Mouse (Mus musculus): ENCODE data around the gene Rhox10.
"Not testable (repeated sequence)": the region's sequence is repeated elsewhere in the genome, so short reads cannot be mapped to it uniquely, and the experiment has no call there.

Rhox10 gene

DNA sequence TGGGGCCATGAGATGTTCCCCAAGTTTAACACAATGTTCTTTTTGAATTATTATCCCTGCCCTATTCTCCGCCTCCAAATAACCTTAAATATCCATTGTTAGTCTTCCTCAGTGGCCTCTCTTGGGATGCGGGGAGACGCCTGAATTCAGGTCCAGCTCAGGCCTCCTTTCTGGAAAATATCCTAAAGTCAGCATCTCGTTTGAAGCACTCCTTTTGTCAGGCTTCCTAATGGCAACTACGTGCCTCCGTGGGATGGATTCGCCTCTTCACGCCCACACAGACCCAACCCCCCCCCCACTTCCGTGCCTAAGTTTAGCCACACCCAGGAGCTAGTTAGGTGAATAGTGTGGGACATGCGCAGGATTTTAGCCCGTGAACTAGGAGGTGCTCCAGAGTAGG is at the start of gene Rhox10:
Gene Rhox10 (plus strand): TSS at position 301 of the 400 bp plus-strand sequence.
- CTCF ChIA-PET = no interaction called here

DNA sequence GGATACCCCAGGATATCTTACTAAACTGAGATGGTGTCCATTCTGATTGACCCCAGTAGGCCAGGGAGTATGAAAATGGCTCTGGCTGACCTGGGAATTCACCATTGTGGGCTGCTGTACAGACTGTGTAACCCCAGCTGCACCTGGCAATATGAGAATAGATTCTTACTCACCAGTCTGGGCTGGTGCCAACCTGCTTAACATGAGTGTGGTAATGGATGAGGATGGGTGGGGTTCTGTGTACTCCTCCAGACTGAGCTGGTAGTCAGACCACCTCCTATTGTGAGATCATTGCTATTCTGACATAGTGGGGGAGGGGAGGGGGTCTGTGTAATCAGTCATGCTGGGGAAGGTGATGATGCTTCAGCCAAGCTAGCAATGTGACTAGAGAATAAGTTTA is 47.7 kb upstream of the Rhox10 start, which contains the start of gene Btg1-ps1:
Gene Btg1-ps1 (minus strand): TSS at position 219 of the 400 bp plus-strand sequence.
- CTCF ChIA-PET = not testable (repeated sequence)

DNA sequence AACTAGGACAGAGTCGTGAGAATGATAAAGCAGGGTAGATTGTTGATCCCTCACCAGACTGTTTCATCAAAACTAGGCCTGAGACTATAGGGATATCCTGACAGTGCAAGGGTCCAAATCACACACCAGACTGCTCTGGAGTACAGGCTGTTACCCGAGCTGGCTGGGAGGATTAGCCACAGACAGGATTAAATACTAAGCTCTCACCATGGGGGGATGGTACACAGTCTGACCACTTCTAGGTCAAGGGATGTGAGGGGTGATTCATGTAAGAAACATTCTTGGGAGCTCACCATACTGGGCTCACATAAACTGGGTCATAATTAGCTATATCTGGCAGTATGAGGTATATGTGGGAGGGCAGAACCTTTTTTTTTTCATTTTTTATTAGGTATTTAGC is 32.4 kb upstream of the Rhox10 start:
- CTCF ChIA-PET = no interaction called here

DNA sequence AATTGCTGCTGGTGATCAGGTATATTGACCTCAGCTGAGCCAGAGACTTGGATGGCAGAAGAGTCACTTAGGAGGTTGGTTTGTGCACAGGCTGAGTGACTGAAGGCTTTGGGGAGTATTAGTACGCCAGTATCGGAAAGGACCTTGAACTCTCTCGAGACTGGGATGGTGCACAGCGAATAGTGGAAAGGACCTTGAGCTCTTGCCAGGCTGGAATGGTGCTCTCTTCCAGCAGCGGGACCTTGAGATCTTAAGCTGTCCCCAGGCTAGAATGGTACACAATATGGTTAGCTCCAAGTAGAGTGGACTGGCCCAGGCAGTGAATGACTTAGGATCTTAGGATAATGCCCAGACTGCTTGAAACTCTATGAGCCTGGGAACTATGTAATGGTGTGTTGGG is 26.6 kb upstream of the Rhox10 start:
- CTCF ChIA-PET = no interaction called here

DNA sequence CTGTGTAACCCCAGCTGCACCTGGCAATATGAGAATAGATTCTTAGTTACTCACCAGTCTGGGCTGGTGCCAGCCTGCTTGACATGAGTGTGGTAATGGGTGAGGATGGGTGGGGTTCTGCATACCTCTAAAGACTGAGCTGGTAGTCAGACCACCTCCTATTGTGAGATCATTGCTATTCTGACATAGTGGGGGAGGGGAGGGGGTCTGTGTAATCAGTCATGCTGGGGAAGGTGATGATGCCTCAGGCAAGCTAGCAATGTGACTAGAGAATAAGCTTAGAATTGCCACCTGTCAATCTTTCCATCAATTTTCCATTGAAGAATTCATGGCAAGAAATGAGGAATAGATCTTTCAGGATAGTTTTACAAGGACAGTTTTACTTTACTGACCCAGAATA is 23.3 kb upstream of the Rhox10 start, which contains the start of gene Btg1-ps2:
Gene Btg1-ps2 (minus strand): TSS at position 101 of the 400 bp plus-strand sequence.
- CTCF ChIA-PET = not testable (repeated sequence)

DNA sequence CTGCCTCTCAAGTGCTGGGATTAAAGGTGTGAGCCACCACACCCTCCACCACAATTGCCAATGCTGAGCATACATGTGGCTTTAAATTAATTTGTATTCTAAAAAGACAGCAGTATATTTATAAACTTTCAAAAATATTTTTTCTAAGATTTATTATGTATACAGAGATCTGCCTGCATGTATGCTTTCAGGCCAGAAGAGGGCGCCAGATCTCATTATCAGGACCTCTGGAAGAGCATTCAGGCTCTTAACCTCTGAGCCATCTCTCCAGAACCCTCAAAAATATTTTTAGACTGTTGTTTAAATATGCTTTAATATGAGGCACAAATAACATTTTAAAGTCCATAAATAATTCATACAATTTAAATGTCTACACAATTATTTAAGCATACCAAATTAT is 4.7 kb upstream of the Rhox10 start:
- CTCF ChIA-PET = no interaction called here

DNA sequence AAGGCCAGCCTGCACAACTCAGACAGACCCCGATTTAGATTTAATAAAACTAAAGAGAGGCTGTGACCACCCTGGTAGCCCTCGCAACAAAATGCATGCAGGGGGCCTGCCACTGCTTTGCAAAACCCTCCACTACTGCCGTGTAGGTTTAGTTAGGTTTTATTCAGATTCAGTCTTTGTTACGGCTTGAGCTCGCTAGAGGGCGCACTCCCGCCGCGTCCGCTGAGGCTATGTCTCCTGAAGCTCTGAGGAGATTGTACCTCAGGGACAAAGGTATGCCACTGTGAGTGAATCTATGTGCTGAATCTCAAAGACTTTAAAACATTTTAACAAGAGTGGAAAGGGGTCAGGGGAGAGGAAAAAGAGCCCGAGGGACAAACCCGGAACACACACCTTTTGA is 18.0 kb downstream of the Rhox10 start:
- CTCF ChIA-PET = no interaction called here

DNA sequence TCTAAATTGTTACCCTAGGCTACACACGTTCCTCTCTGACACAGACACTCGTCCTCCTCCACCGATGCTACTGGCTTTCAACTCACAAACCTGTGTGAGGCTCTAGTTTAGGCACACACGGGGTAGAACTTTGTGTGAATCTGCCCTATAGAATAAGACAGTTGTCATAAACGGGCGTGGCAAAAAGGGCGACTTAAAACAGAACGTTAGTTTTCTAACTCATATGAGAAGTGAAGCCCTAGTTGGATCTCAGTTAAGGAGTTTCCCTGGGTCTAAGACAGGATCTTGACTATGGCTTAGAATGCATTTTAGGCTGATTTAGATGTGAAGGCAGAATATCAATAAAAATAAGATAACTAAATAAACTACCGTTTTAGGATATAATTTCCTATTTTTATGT is 18.8 kb downstream of the Rhox10 start, which contains the start of gene Rhox11:
Gene Rhox11 (minus strand): TSS at position 101 of the 400 bp plus-strand sequence.
- CTCF ChIA-PET = no interaction called here

DNA sequence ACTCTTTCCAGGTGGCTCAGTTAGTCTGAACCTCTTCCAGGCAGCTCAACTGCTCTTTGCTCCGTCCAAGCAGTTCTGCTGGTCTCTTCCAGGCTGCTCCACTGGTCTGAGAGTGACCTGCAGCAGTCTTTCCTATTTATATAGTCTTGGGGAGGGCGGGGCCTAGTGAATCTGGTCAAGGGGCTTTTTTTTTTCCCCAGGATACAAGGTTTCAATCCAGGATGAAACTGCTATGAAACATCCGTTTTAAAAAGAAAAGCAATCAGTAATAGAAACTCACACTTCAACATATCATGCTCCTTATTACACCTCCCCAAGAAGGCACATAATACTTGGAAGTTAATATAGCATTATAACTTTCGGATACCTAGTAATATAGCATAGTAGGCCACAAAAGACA is 44.5 kb downstream of the Rhox10 start, which contains the start of gene Rhox12:
Gene Rhox12 (minus strand): TSS at position 101 of the 400 bp plus-strand sequence.
- CTCF ChIA-PET = no interaction called here

DNA sequence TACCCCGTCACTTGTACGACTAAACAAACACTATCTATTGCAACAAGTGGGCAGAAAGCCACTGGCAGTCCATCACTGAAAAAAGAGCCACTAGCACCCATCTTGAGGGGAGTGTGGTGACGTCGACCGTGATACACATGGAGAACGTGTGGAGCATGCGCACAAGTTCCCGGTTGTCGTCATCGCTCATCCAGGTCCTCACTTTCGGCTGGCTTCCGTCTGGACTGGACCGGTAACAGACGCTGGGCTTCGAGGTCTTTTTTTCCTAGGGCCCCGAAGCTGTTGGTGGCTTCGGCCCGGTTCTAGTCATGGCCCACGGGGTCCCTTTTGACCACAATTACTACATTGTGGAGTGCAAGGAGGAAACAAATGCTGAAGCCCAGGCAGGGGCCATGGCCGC is 54.7 kb downstream of the Rhox10 start, which contains the start of gene Rhox13:
Gene Rhox13 (plus strand): TSS at position 238 of the 400 bp plus-strand sequence.
- CTCF ChIA-PET = no interaction called here

All from spleen, embryonic (tissue).